Mouse (Mus musculus): ENCODE data around the gene a.

DNA sequence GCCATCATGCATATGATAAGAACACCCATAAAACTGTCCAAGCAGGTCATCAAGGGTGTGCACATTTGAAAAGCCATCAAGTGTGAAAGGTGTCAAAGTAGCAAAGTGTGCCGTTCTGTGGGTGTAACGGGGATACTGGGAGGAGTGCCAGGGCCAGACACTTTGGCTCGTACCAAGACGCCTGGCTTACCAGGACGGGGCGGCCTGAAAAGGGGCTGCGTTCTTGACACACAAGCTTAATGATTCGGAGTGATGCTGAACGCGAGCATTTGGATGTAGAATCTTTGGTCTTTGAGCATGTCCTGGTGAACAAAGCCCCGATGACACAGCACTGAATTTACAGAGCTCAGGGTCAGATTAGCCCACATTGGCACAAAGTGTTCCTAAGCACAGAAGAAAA lies 4.4 kb upstream of the a start:
- TF ChIP-seq CTCF (IDR thresholded peaks at IDR 0.05; ENCODE audit: low read depth, low read length) (no peak), EP300 (IDR thresholded peaks at IDR 0.05; ENCODE audit: insufficient read depth, low read depth, low read length) (no peak)

Measured in ES-Bruce4 (cell line).